Mouse (Mus musculus): Measurements from ENCODE around the gene Rexo1.

Gene Rexo1

GRCm38 (mm10) chr10:80504724-80505123 is 56.6 kb downstream of the Rexo1 start:
- DNase-seq (ENCODE audit: low spot score) = no peak

GRCm38 (mm10) chr10:80503599-80504220 is 57.6 kb downstream of the Rexo1 start:
- DNase-seq (ENCODE audit: low spot score) = no peak

- no peak for DNase-seq (ENCODE audit: low spot score)
Measured at GRCm38 (mm10) chr10:80502819-80503314, 58.5 kb downstream of the Rexo1 start.

DNA sequence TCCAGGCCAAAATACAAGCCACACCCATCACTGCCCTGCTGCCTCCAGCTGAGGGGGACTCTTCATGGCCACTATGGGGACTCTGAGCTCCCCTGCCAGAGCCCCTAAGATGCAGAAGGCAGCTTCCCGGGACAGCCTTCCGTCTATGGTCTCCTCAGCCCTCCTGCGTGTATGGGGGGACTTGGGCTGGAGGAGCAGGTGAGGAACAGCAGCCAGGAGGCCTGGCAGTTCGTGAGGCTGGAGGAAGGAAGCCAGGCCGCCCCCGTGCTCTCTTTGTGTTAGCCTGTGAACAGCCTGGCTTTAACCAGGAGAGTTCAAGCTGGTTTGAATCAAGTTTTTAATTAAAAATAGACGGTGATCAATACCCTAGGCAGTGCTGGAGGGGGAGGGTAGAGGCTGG is 59.1 kb downstream of the Rexo1 start:
- DNase-seq (ENCODE audit: low spot score) = no peak

DNA sequence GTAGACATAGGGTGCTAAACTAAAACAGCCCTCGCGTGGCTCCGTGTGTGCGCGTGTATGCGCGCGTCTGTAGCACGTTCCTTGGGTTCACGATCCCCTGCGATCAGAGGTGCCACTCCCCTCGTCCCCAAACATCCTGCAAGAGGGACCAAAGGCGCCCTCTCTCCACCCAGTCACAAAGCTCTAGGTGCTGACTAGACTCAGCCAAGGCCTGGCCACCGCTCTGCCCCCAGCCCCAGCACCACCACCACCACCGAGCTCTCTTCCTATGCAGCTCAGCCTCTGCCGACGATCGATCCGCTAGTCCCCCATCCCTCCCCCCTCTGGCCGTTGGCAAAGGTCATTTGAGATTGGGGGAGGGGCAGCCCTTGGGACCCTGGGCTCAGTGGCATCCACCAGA is 64.9 kb downstream of the Rexo1 start:
- DNase-seq (ENCODE audit: low spot score) = no peak

GRCm38 (mm10) chr10:80495901-80496300 is 65.5 kb downstream of the Rexo1 start:
- DNase-seq (ENCODE audit: low spot score) = no peak

DNA sequence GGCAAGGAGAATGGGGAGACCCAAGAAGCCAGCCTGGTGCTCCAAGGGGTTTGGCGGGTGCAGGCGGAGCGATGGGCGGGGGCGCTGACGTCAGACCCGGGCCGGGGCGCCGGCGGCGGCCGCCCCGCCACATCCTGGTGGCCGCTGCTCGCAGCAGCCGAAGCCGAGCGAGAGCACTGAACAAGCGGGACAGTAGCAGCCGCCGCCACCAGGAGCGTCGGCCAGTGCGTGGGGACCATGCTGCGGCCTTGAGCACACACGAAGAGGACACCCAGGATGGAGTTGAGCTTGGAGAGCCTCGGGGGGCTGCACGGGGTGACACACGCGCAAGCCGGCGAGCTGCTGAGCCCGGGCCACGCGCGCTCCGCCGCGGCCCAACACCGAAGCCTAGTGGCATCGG is 66.6 kb downstream of the Rexo1 start, which contains the start of gene Onecut3:
Gene Onecut3, plus strand, starts transcription at position 104 of the 400 bp plus-strand sequence.
- no peak for DNase-seq (ENCODE audit: low spot score)
